Mouse (Mus musculus) heart, postnatal 36 days (tissue): ENCODE measurements around the gene Slc12a9. TPM values are rescaled to one million over a fixed set of nuclear protein-coding genes. Genes with fewer than 3 reads are reported as not detected.
"Not testable (repeated sequence)": the region's sequence is repeated elsewhere in the genome, so short reads cannot be mapped to it uniquely, and the experiment has no call there.

Experiments
- DNase-seq, 2 experiments: peaks; one replicate each; pipeline ENCODE4 v3.0.0; 2021 to 2022
- intact Hi-C: fragments of 180-260 bp; cut with DNase I; formaldehyde crosslinking; loops from one replicate; pipeline ENCODE4 v1.15.1; 2025
- total RNA-seq, 2 experiments: library from RNA; stranded (reverse); gene quantifications; 2 replicates each; pipeline ENCODE4 v1.2.3; 2021

Slc12a9 gene
- total RNA-seq, 2 experiments from 2014 or later, result 2.0 to 3.6 TPM

DNA sequence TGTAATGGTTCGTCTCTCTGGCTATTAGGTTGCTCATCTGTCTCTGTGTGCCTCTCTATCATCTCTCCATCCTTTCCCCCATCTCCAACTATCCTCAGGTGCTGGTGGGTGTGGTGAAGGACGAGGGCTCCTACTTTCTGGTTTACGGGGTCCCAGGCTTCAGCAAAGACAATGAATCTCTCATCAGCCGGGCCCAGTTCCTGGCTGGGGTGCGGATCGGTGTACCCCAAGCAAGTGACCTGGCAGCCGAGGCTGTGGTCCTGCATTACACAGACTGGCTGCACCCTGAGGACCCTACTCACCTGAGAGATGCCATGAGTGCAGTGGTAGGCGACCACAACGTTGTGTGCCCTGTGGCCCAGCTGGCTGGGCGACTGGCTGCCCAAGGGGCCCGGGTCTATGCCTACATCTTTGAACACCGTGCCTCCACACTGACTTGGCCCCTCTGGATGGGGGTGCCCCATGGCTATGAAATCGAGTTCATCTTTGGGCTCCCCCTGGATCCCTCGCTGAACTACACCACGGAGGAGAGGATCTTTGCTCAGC is 41.9 kb downstream of the Slc12a9 start:
- intact Hi-C loops, result loop anchor here (2.0 kb wide), 2 partner anchors 23 to 89 kb away; partner anchors contain the start of gene Trip6
- DNase-seq, result no peak

DNA sequence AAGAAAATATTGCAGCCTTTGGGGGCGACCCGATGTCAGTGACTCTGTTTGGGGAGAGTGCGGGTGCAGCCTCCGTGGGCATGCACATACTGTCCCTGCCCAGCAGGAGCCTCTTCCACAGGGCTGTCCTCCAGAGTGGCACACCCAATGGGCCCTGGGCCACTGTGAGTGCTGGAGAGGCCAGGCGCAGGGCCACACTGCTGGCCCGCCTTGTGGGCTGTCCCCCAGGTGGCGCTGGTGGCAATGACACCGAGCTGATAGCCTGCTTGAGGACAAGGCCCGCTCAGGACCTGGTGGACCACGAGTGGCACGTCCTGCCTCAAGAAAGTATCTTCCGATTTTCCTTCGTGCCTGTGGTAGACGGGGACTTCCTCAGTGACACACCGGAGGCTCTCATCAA is 42.7 kb downstream of the Slc12a9 start:
- intact Hi-C loops, result loop anchor here (2.0 kb wide), 2 partner anchors 24 to 90 kb away; partner anchors contain the start of gene Trip6
- peak; percentile 49 to 72 for DNase-seq

DNA sequence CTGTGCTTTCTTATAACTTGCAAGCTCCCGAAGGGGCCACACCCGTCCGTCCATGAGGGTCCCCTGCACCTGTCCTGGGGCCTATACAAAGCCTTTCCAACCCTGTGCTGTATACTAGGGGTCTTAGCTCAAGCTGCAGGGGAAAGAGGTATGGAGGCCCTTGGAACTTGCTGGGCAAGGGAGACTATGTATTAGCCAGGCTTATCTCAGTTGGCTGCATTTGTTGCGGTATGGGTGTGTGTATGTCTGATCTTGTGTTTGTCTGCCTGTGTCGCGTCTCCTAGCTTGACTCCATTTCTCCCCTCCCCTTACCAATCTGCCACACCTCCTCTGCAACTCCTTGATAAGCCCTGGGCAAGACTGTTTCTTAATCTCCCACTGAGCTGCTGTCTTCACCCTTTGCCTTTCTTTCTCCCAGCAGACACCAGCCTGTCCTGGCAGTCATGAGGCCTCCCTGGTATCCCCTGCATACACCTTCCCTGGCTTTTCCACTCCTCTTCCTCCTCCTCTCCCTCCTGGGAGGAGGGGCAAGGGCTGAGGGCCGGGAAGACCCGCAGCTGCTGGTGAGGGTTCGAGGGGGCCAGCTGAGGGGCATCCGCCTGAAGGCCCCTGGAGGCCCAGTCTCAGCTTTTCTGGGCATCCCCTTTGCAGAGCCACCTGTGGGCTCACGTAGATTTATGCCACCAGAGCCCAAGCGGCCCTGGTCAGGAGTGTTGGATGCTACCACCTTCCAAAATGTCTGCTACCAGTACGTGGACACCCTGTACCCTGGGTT is 43.6 kb downstream of the Slc12a9 start:
- intact Hi-C loops, result loop anchor here (2.0 to 5.0 kb wide), 3 partner anchors 25 to 257 kb away; partner anchors contain the start of gene Trip6
- no peak for DNase-seq

DNA sequence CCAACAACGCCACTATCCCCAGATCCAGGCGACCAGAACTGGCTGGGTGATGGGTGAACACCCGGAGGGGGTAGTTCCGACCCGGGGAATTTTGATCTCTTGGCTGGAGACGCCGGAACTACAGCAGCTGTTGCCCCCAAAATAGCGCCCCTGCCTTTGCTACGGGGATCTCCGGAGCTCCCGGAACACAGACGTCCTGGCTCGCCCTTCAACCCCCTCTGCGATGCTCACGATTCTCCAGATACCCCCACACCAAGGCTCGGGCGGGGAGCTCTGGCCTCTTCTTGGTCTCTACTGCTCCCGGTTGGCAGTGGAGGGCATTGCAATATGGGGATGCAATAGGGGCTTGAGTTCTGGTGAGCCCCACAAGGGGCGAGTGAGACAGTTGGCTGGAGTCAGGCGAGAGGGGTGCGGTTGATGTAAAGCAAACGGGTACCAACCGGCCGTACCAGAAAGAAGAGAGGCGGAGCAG is 44.4 kb downstream of the Slc12a9 start:
- intact Hi-C loops, result loop anchor here (5.0 kb wide), 1 partner anchor 257 kb away; no protein-coding TSS in a partner anchor
- DNase-seq, result no peak

DNA sequence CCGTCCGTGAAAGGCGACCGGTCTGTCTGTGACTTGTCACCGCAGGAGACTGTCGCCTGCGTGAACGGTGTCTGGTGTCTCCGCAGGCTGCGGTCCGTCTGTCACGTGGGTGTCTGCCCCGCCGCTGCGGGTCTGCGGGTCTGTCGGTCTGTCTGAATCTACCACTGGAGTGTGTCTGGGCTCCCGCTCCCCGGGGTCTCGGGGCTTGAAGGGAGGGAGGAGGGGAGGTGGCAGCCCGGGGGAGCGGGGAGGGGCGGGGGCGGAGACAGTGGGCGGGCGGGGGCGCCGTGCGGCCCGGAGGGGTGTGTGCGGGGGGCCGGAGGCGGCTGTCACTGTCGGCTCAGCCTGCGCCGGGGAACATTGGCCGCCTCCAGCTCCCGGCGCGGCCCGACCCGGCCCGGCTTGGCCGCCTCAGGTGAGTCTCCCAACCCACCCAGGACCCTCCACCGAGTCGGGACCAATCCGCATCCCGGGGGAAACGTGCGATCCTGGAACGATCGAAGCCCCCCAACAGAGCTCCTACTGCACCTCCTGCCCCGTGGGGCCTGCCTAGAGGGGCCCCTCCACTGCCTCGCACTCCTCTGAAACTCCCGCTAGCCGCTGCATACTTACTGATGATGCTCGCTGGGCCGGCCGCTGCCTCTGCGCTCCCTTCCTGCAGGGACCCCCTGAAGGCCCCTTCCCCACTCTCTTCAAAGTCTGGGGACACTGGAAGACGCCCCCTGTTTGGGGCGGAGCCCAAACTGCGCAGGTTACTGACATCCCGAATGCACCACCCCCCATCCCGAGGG is 45.2 kb downstream of the Slc12a9 start:
- intact Hi-C loops, result loop anchor here (5.0 kb wide), 1 partner anchor 256 kb away; no protein-coding TSS in a partner anchor
- DNase-seq, result peak in 1 of 2 experiments; percentile 44

DNA sequence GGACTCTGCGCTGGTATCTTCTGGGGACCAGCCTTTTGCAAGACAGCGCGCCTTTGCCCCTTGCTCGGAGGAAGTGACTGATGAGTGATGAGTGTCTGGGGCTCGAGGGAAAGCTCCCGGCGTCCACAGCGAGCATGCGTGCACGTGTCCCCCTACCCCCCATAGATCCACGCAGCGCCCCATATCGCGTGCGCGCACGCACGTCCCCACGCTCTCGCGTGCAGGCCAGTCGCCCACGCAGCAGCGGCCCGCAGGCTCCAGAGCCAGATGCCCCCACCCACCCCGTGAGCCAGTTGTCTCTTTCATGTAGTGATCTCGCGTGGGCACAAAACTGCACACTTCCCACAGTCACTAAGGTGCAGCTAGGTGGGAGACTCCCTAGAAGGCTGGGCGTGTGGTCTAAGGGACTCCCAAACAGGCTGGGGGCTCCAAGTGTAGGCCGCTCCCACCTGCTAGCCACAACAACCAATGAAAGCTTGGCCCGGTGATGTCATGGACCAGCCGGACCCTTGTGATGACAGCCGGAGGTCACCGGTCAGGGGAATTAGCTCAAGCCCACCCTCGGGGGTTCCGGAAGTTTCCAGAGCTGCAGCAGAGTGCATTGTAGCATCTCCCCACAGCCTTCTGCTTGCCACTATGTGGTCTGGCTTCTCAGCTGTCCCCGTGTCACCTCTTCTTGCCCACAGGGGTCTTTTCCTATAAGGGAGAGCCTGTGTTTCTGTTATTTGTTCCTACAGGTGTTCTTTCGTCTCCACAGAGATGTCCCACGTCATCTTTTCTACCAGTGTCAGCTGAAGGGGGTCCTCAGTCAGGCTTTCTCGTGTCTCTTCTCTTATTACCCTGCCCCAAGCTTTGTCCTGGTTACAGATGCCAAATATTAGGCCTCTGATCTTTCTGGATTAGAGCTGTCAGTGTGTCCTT is 46.1 kb downstream of the Slc12a9 start, which contains the start of gene Ache:
Ache (plus strand) TSS at position 488 of the 921 bp plus-strand sequence.
- DNase-seq, result peak in 1 of 2 experiments; percentile 35
- intact Hi-C loops, result loop anchor here (5.0 kb wide), 1 partner anchor 255 kb away; no protein-coding TSS in a partner anchor

DNA sequence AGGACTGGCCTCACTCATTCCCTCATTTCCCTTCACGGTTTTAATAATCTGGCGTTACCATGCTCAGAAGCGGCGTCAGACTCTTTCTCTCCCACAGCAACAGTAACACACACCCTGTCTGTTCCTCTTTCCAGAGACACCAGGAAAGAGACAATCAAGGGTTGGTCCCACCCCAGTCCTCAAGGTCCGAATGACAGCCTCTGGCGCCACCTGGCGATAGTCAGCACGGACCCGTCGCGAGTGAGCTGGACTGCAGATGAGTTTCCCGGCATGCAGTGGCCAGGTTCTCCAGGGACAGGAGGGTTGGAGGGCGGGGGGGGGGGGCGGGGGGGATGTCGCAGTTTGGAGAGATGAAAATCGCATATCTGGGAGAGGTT is 46.8 kb downstream of the Slc12a9 start:
- DNase-seq, result peak; percentile 92 to 94
- intact Hi-C loops, result loop anchor here (1.0 to 5.0 kb wide), 3 partner anchors 127 to 254 kb away; no protein-coding TSS in a partner anchor

DNA sequence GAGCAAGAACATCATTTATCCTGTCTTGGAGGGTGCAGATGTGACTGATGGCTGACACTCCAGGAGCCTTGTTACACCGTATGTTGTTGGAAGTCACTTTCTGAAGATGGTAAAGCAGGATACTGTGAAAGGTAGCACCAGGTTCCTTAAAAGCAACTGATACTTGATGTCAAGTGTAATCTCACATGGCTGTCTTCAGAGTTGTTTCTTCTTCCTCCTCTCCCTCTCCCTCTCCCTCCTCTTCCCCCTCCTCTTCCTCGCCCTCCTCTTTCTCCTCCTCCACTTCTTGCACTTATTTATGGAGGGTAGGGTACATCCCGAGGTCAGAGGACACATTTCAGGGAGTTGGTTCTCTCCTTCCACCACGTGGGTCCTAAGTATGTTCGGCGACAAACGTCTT is 47.4 kb downstream of the Slc12a9 start:
- no peak for DNase-seq
- intact Hi-C loops, result loop anchor here (1.0 to 5.0 kb wide), 3 partner anchors 127 to 254 kb away; no protein-coding TSS in a partner anchor

DNA sequence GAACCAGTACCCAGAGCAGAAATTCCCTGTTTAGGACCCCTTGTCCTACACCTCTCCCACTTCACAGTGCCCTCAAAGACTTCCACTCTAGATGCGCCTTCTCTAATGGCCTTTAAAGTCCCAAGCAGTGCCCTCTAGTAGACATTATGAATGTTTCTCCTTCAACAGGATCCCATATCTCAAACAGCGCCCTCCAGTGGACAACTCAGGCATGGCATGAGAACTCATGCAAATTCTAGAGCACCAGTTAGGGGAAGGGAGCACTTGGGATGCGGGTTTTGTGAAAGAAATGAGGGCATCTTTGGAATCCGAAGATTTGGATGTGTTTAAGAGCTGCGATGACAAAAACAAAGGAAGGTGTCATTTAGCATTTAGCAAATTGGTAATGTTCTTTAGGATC is 48.4 kb downstream of the Slc12a9 start:
- intact Hi-C loops, result loop anchor here (5.0 kb wide), 1 partner anchor 253 kb away; no protein-coding TSS in a partner anchor
- peak in 1 of 2 experiments; percentile 64 for DNase-seq

DNA sequence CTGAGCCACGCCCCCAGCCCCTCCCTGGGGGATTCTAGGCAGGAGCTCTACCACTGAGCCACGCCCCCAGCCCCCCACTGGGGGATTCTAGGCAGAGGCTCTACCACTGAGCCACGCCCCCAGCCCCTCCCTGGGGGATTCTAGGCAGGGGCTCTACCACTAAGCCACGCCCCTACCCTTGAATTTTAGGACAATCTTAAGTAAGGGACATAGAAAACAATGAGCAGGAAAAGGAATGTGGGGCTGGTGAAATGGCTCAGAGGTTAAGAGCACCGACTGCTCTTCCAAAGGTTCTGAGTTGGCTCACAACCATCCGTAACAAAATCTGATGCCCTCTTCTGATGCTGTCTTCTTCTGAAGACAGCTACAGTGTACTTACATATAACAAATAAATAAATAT is 49.0 kb downstream of the Slc12a9 start:
- intact Hi-C loops, DNase-seq: not testable (repeated sequence)

DNA sequence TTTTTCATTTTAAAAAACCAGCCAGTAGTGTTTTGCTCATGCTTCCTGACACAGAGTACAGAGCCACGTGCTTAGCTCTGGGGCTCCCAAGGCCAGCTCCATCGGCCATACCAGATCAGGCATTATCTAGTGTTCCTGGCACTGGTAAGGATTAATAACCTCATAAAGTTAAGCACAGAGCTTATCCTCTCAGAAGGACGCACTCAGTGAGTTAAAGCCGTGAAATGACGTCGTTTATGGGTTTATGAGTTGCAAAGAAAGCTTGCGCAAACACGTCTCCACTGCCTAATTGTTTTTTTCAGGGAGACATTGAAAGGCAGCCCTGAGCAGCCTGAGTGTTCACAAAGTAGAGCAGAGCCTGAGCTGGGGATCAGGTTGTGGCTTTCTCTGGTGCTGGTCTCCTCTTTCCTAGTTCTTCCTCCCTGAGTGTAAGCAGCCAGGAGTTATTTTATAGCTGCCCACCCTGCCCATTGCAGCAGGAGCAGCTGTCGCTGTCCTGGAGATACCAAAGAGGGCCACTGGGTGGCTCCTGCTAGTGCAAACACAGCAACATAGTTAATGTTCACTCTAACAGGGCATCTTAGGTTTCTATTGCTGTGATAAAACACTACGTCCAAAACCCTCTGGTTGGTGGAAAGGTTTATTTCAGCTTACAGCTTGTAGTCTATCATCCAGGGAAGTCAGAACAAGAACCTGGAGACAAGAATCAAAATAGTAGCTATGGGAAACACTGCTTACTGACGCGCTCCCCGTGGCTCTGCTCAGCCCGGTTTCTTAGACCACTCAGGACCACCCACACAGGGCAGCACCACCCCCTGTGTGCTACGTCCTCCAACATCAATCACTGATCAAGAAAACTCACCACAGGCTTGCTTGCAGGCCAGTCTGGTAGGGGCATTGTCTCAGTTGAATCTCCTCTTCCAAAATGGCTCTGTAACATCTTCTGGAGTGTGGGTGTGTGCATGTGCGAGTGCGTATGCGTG is 55.7 kb downstream of the Slc12a9 start:
- intact Hi-C loops, result no loop called here
- no peak for DNase-seq

DNA sequence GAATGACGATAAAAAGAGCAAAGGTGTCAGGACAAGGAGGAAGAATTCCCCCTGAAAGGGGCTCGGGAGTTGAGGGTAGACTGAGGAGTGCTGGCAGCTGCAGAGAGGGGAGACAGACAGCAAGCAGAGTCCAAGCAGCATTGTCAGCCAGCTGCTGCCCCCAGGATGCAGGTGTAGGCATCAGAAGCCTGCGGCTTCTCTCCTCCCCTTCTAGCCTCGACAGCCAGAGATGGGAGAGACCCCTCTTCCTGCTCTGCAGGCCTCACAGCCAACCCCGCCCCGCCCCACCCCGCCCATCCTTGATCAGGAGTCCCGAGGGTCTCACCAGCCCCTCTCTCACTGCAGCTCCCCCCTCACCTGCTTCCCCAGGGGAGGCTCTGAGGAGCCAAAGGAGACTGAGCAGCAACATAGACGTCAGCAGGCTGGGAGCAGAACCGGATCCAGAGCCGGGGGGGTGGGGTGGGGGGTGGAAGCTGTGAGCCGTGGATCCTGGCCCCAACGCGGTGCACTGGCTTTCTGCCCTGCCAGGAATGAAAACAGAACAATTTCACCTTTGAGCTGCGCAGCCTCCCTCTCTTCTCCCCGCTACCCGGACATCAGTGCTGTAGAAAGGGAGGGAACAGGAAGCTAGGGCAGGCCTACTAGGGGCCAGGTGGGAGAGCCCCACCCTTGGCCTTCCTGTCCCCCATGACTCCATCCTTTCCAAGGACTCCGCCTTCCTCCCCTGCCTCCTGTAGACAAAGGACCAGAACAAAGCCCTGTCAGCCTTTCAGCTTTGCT is 65.1 kb downstream of the Slc12a9 start:
- peak in 1 of 2 experiments; percentile 37 for DNase-seq

DNA sequence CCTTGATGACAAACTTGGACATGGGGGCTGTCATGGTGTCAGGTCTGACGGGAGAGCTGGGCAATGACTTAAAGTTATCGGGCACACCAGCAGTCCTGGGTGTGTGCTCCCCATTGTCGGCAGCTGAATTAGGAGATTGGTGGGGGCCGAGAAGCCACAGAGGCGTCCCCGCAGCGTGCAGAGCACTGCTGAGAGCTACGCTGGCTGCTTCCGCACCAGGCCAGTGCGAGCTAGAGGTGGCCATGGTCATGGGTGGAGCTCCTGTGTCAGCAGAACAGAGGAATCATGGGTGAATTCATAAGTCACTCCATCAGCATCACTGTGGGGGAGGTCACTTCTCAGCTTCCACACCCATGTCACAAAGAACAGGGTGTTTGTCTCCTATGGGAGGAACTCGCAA is 68.6 kb downstream of the Slc12a9 start:
- no peak for DNase-seq
- intact Hi-C loops, result no loop called here

More for the DNA sequence above, 65.1 kb downstream of the Slc12a9 start:
- intact Hi-C loops, result no loop called here
